Mouse (Mus musculus): ENCODE measurements around the gene Aars. TPM values are rescaled to one million over a fixed set of nuclear protein-coding genes. Genes with fewer than 3 reads are reported as not detected.

Aars gene
- 10 to 100 TPM; 31.9 to 38.1 TPM for total RNA-seq (2021)
- 19.4 and 28.3 TPM in 2 replicates for polyA plus RNA-seq (2012; rRNA removed)
- long read RNA-seq, full-length matches to known transcripts, result 33 of 63 reads
- long read RNA-seq, partial matches to known transcripts, result 3 of 63 reads
- long read RNA-seq, other reads (novel, unspliced or antisense), result 27 of 63 reads

- H3K9ac ChIP-seq (ENCODE audit: low read depth, low read length), result peak within 1 kb of the TSS; percentile 61
- TF ChIP-seq CTCF (IDR thresholded peaks at IDR 0.05), result no peak
- TF ChIP-seq EP300 (IDR thresholded peaks at IDR 0.05; ENCODE audit: insufficient read depth, low read depth, low read length), result no peak
- TF ChIP-seq POLR2A (IDR thresholded peaks at IDR 0.05; ENCODE audit: insufficient read depth, low read depth, low read length), result no peak
- WGBS, result 96% methylated on average over 7 of the region's 7 CpGs
- DNase-seq, result no peak
- peak within 1 kb of the TSS; percentile 96 for H3K27ac ChIP-seq
- no peaks in the 10 kb centered on the region for H3K27me3 ChIP-seq (ENCODE audit: control insufficient read depth, insufficient read depth, low read length)
- peak within 1 kb of the TSS; percentile 91 for H3K4me3 ChIP-seq
- H3K79me2 ChIP-seq (replicated peaks; ENCODE audit: control insufficient read depth, insufficient read depth, low read length), result 0 out of 2 replicates have a peak, but pooled peaks cover 2% of the 10 kb centered on the region
- H3K4me1 ChIP-seq (ENCODE audit: control insufficient read depth, insufficient read depth, low read length), result peaks cover 5% of the 10 kb centered on the region
- H3K36me3 ChIP-seq (ENCODE audit: control insufficient read depth, insufficient read depth, low read length), result peaks cover 5% of the 10 kb centered on the region; the same call in 1 of the 2 replicates
- intact Hi-C loops (cut with DNase I), result loop anchor here (2.0 kb wide), 1 partner anchor 32 kb away; no protein-coding TSS in a partner anchor
Measured at GRCm38 (mm10) chr8:111032916-111033315, at the start of gene Aars. TSS of gene Aars (plus strand) at chr8:111033144.

GRCm38 (mm10) chr8:110987805-110988744 is 44.9 kb upstream of the Aars start:
- Histone ChIP-seq H3K27me3 (ENCODE audit: control insufficient read depth, insufficient read depth, low read length) (no peaks in the 10 kb centered on the region), H3K27ac (no peak overlapping the region), H3K4me1 (ENCODE audit: control insufficient read depth, insufficient read depth, low read length) (no peaks in the 10 kb centered on the region), H3K4me3 (no peak overlapping the region), H3K36me3 (ENCODE audit: control insufficient read depth, insufficient read depth, low read length) (no peaks in the 10 kb centered on the region; the same call in 1 of the 2 replicates), H3K79me2 (replicated peaks; ENCODE audit: control insufficient read depth, insufficient read depth, low read length) (no peaks in the 10 kb centered on the region), H3K9ac (ENCODE audit: low read depth, low read length) (no peak overlapping the region)
- 82% methylated on average over 8 of the region's 8 CpGs for WGBS
- no peak for DNase-seq
- no peak for TF ChIP-seq POLR2A (IDR thresholded peaks at IDR 0.05; ENCODE audit: insufficient read depth, low read depth, low read length)
- TF ChIP-seq CTCF (IDR thresholded peaks at IDR 0.05), result no peak
- no peak for TF ChIP-seq EP300 (IDR thresholded peaks at IDR 0.05; ENCODE audit: insufficient read depth, low read depth, low read length)
- intact Hi-C loops (cut with DNase I), result loop anchor here (10.0 kb wide), 1 partner anchor 233 kb away; no protein-coding TSS in a partner anchor

GRCm38 (mm10) chr8:110990017-110990416 is 42.9 kb upstream of the Aars start:
- Histone ChIP-seq H3K36me3 (ENCODE audit: control insufficient read depth, insufficient read depth, low read length) (no peaks in the 10 kb centered on the region; the same call in 1 of the 2 replicates), H3K27me3 (ENCODE audit: control insufficient read depth, insufficient read depth, low read length) (no peaks in the 10 kb centered on the region), H3K79me2 (replicated peaks; ENCODE audit: control insufficient read depth, insufficient read depth, low read length) (0 out of 2 replicates have a peak, but pooled peaks cover 2% of the 10 kb centered on the region), H3K9ac (ENCODE audit: low read depth, low read length) (no peak overlapping the region), H3K4me1 (ENCODE audit: control insufficient read depth, insufficient read depth, low read length) (no peaks in the 10 kb centered on the region), H3K27ac (peak overlapping the region; percentile 52), H3K4me3 (no peak overlapping the region)
- TF ChIP-seq EP300 (IDR thresholded peaks at IDR 0.05; ENCODE audit: insufficient read depth, low read depth, low read length), result no peak
- no peak for TF ChIP-seq POLR2A (IDR thresholded peaks at IDR 0.05; ENCODE audit: insufficient read depth, low read depth, low read length)
- TF ChIP-seq CTCF (IDR thresholded peaks at IDR 0.05), result no peak
- peak; percentile 30 to 52 for DNase-seq
- intact Hi-C loops (cut with DNase I), result no loop called here
- 90% methylated on average over 9 of the region's 9 CpGs for WGBS

- WGBS, result 31% methylated on average over 16 of the region's 16 CpGs
- peak overlapping the region; percentile 93 for H3K4me3 ChIP-seq
- peak overlapping the region; percentile 78 for H3K27ac ChIP-seq
- H3K9ac ChIP-seq (ENCODE audit: low read depth, low read length), result peak overlapping the region; percentile 98
- TF ChIP-seq EP300 (IDR thresholded peaks at IDR 0.05; ENCODE audit: insufficient read depth, low read depth, low read length), result no peak
- TF ChIP-seq POLR2A (IDR thresholded peaks at IDR 0.05; ENCODE audit: insufficient read depth, low read depth, low read length), result no peak
- TF ChIP-seq CTCF (IDR thresholded peaks at IDR 0.05), result no peak
- intact Hi-C loops (cut with DNase I), result loop anchor here (2.0 kb wide), 1 partner anchor 26 kb away; no protein-coding TSS in a partner anchor
- DNase-seq, result no peak
- H3K27me3 ChIP-seq (ENCODE audit: control insufficient read depth, insufficient read depth, low read length), result no peaks in the 10 kb centered on the region
- peaks cover 2% of the 10 kb centered on the region; the same call in 1 of the 2 replicates for H3K79me2 ChIP-seq (replicated peaks; ENCODE audit: control insufficient read depth, insufficient read depth, low read length)
- H3K4me1 ChIP-seq (ENCODE audit: control insufficient read depth, insufficient read depth, low read length), result peaks cover 3% of the 10 kb centered on the region
- H3K36me3 ChIP-seq (ENCODE audit: control insufficient read depth, insufficient read depth, low read length), result no peaks in the 10 kb centered on the region
Measured at GRCm38 (mm10) chr8:110996641-110997430, 36.1 kb upstream of the Aars start.

Data from heart, adult 2 months (tissue).